Mouse (Mus musculus) kidney, adult 10 weeks (tissue): ENCODE measurements around the gene Espn. TPM values are rescaled to one million over a fixed set of nuclear protein-coding genes. Genes with fewer than 3 reads are reported as not detected.

Source experiments
- polyA plus RNA-seq: library from polyadenylated mRNA; stranded (reverse); fragments of 350-450 nt; fragmentation: Illumina TruSeq; extraction: RNeasy Lipid Tissue Mini Kit (QIAGEN cat#74804); gene quantifications from one replicate; pipeline ENCODE4 v1.2.3, GENCODE M21; 2014; ENCODE audit warnings: low read depth, low replicate concordance

Gene Espn
- polyA plus RNA-seq: 1.5 TPM

GRCm38 (mm10) chr4:152151966-152152544 is at the start of gene Espn:
TSS of gene Espn (minus strand) at chr4:152152371.

GRCm38 (mm10) chr4:152177537-152178343 is 25.6 kb upstream of the Espn start, which contains the start of gene Acot7:
TSS of gene Acot7 (plus strand) at chr4:152178134.

GRCm38 (mm10) chr4:152158585-152159284 is 6.6 kb upstream of the Espn start, which contains the start of gene Hes2:
TSS of gene Hes2 (plus strand) at chr4:152158867.

DNA sequence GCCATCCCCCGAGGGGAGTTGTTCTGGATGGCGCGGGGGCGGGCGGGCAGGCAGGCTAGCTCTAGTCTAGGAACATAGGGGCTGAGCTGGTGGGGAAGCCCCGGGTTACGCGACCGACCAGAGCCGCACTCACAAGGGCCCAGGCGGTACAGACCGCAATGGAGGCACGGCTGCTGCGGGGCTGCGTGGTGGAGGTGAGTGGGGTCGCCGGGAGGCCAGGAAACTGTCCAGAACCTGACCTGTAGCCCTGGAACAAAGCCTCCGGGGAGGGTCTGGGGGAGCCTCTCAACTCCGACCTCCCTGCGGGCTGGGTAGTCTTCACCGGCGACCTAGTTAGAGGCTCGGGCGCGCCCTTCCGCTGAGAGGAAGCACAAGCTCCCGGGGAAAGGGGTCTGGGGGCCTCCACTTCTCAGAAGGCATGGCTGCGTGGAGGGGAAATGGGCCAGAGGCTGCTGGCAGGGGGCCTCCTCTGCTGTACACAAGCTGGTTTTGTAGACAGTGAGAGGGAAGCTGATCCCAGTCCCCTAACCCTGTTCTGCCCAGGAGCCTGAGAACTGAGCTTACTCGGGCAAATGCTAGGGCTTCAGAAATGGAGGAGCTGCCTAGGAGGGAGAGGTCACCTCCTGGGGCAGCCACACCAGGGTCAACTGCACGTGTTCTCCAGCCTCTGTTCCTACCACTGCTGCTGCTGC is 36.1 kb downstream of the Espn start, which contains the start of gene Tnfrsf25:
Gene Tnfrsf25, plus strand, starts transcription at position 14 of the 692 bp plus-strand sequence.

DNA sequence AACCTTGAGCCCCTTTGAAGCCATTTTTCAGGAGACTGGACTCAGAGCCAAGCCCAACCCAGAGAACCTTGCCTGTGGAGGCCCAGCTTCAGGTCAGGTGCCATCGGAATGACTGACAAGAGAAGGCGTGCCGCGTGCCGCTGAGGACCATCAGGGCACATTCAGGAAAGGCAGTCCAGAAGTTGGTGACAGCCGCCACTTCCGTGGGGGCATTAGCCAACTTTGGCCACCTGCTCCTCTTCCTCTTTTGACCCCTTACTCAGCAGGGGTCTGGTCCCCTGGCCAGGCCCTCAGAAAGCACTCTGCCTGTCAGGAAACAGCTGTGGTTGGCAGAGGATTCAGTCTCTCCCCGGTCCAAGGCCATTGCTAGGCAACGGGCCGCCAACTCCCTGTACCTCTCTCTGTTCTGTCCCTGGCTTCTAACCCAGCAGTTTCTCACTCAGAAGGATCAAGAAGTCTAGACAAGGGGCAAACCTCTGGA is 80.0 kb downstream of the Espn start, which contains the start of gene Plekhg5:
Gene Plekhg5, plus strand, starts transcription at position 378 of the 481 bp plus-strand sequence.

Other genes with a start within 250 kb of the Espn start
- 28.9 TPM for gene Dnajc11, start 218.7 kb downstream of the Espn start, polyA plus RNA-seq
- not detected for gene Thap3, start 163.4 kb downstream of the Espn start, polyA plus RNA-seq
- 4.0 TPM for gene Phf13, start 156.1 kb downstream of the Espn start, polyA plus RNA-seq
- gene Klhl21, start 143.6 kb downstream of the Espn start, polyA plus RNA-seq: 3.0 TPM
- gene Zbtb48, start 124.7 kb downstream of the Espn start, polyA plus RNA-seq: 1.4 TPM
- gene Tas1r1, start 113.8 kb downstream of the Espn start, polyA plus RNA-seq: not detected
- 10.8 TPM for gene Nol9, start 113.0 kb downstream of the Espn start, polyA plus RNA-seq
- gene Plekhg5, start 79.9 kb downstream of the Espn start, polyA plus RNA-seq: 0.20 TPM
- not detected for gene Tnfrsf25, start 36.4 kb downstream of the Espn start, polyA plus RNA-seq
- gene Hes2, start 6.5 kb upstream of the Espn start, polyA plus RNA-seq: 0.24 TPM
- gene Acot7, start 25.8 kb upstream of the Espn start, polyA plus RNA-seq: 2.3 TPM
- 0.73 TPM for gene Gpr153, start 121.9 kb upstream of the Espn start, polyA plus RNA-seq
- not detected for gene Hes3, start 139.3 kb upstream of the Espn start, polyA plus RNA-seq
- gene Icmt, start 144.9 kb upstream of the Espn start, polyA plus RNA-seq: 10.5 TPM
- not detected for gene Rnf207, start 166.6 kb upstream of the Espn start, polyA plus RNA-seq
- gene Rpl22, start 173.4 kb upstream of the Espn start, polyA plus RNA-seq: 253 TPM
- gene Chd5, start 186.3 kb upstream of the Espn start, polyA plus RNA-seq: not detected